Mouse (Mus musculus): ENCODE data around the gene Calr4.

GRCm38 (mm10) chr4:109254511-109254910 is 20.2 kb downstream of the Calr4 start:
- TF ChIP-seq CTCF (IDR thresholded peaks at IDR 0.05; ENCODE audit: low read depth): no peak
- no peak for TF ChIP-seq EP300 (IDR thresholded peaks at IDR 0.05; ENCODE audit: low read depth)
